Mouse (Mus musculus) B cell, adult 67 days (primary cell): Measurements from ENCODE around the gene Pja2. TPM values are rescaled to one million over a fixed set of nuclear protein-coding genes. Genes with fewer than 3 reads are reported as not detected.

Source experiments
- total RNA-seq, 2 experiments: library from RNA; stranded (reverse); gene quantifications; 4 replicates each; pipeline ENCODE4 v1.2.4; 2023

Gene Pja2
- total RNA-seq, result 10 to 100 TPM; 24.9 to 27.9 TPM

GRCm38 (mm10) chr17:64331898-64332769 is at the start of gene Pja2:
Gene Pja2, minus strand, starts transcription at chr17:64331916.

